Mouse (Mus musculus) stomach, embryonic 15.5 days (tissue): ENCODE measurements at regions not wholly inside any gene's neighbourhood (a gene's known extent, or its start where the extent isn't known, plus 50 kb on each side); places are given as distances from the start of the nearest gene placed in this dataset.
A peak's percentile ranks its signal among the peaks of the same experiment; 100 is the strongest.

Experiments
- ATAC-seq: fragments of 200-750 bp; cut with Nextera tagmentation; 2 replicates; pipeline ENCODE4 v1.8.0; 2017; ENCODE audit warnings: low read depth, moderate number of reproducible peaks, moderate TSS enrichment; ENCODE audit not compliant: insufficient read depth, low FRiP score
- H3K27ac ChIP-seq: fragments of 300-500 bp; sonication (generic); 2 replicates; pipeline ENCODE4 v1.5.1; 2015; ENCODE audit warnings: mild to moderate bottlenecking, inconsistent platforms
- H3K27me3 ChIP-seq: fragments of 300-500 bp; sonication (generic); replicated peaks from 2 replicates; pipeline ENCODE4 v1.6.1; 2015; ENCODE audit warnings: inconsistent platforms
- H3K36me3 ChIP-seq: fragments of 300-500 bp; sonication (generic); 2 replicates; pipeline ENCODE4 v1.6.1; 2015; ENCODE audit warnings: inconsistent platforms
- H3K4me1 ChIP-seq: fragments of 300-500 bp; sonication (generic); 2 replicates; pipeline ENCODE4 v1.6.1; 2015; ENCODE audit warnings: inconsistent platforms
- H3K4me2 ChIP-seq: fragments of 300-500 bp; sonication (generic); 2 replicates; pipeline ENCODE4 v1.6.1; 2015; ENCODE audit warnings: mild to moderate bottlenecking, inconsistent platforms
- H3K4me3 ChIP-seq: fragments of 300-500 bp; sonication (generic); replicated peaks from 2 replicates; pipeline ENCODE4 v1.5.1; 2015; ENCODE audit warnings: inconsistent platforms
- H3K9ac ChIP-seq: fragments of 300-500 bp; sonication (generic); 2 replicates; pipeline ENCODE4 v1.6.1; 2015; ENCODE audit warnings: inconsistent platforms
- H3K9me3 ChIP-seq: fragments of 300-500 bp; sonication (generic); 2 replicates; pipeline ENCODE4 v1.6.1; 2016; ENCODE audit warnings: inconsistent platforms
- WGBS: fragments of 180-500 bp; shearing (Covaris S2); methylation state at CpG from one replicate; pipeline ENCODE4 v1.1.7; 2015; 5-methylcytosine and 5-hydroxymethylcytosine counted together

DNA sequence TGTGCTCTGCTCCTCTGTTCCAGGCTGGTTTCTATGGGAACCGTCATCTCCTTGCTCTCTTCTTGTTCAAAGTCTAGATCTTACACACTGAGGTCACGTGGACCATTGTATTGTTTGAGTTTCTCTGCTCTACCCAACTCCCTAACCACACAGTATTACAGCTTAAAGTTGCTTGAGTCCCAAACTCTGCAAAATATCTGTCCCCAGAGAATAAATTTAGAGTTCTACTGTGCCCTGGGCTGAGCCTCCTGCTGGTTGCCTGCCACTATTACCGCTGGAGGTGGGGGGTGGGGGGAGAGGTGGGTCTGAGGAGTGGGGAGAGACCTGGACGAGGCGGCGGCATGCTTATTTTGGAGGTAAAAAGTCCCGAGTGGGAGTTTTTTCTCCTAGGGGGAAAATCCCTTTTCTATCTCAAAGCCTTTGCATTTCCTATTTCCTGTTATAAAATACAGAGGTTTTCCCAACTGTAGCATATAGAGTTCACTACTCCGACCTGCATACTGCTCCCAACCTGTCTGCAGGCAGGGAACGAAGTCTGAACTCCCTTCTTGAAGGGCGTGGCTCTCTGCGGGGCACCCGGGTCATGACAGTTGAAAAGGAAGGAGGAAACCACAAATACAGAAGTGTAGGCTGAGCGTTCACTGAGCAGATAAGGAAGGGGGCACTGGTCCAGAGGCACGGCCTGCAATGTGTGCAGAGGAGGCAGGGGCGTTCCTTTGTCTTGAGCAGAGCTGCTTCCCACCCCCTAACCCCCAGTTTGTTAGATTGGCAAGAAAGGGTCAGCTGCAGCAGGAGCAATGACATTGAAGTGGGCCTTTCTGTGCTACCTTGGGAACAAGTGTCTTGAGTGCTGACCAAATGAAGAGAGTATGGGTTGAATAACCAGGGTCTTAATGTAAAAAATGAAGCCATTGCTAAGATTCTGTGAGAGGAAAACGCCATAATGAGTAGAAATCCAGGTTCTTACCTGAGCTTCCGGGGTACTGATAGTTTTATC, 188.7 kb downstream of the Akap7 start:
- H3K9ac ChIP-seq = no peak overlapping the region
- no peaks in the 10 kb centered on the region for H3K36me3 ChIP-seq
- peak overlapping the region; percentile 61; the same call in 1 of the 2 replicates for H3K27ac ChIP-seq
- 34% methylated on average over 17 of the region's 17 CpGs for whole genome bisulfite sequencing
- H3K4me2 ChIP-seq = peak overlapping the region; percentile 30; the same call in 1 of the 2 replicates
- H3K9me3 ChIP-seq = no peaks in the 10 kb centered on the region
- H3K27me3 ChIP-seq = no peaks in the 10 kb centered on the region
- no peak overlapping the region for H3K4me3 ChIP-seq
- no peaks in the 10 kb centered on the region for H3K4me1 ChIP-seq
- ATAC-seq = peak; percentile 90

DNA sequence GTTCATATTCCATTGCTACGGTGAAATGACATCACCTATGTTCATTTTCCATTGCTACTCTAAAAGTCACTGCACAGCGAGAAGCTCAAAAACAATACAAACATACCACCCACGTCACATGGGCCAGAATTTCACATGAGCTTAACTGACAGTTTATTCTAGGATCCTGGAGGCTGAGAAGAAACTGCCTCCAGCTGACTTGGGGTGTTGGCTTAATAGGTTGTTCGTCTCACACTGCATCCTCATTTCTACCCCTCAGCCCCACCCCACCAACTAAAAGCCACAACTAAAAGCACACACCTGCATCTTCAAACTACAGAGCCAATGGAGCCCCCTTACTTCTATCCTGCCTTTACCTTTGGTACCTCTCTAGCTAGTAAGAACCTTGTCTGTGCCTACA, 187.0 kb upstream of the Arg1 start:
- no peak overlapping the region for H3K27ac ChIP-seq
- H3K9me3 ChIP-seq = no peaks in the 10 kb centered on the region
- no peaks in the 10 kb centered on the region for H3K27me3 ChIP-seq
- H3K9ac ChIP-seq = no peak overlapping the region
- ATAC-seq = no peak
- H3K4me3 ChIP-seq = no peak overlapping the region
- no peaks in the 10 kb centered on the region for H3K36me3 ChIP-seq
- no peak overlapping the region for H3K4me2 ChIP-seq
- WGBS = 90% methylated on average over 4 of the region's 4 CpGs
- H3K4me1 ChIP-seq = no peaks in the 10 kb centered on the region

DNA sequence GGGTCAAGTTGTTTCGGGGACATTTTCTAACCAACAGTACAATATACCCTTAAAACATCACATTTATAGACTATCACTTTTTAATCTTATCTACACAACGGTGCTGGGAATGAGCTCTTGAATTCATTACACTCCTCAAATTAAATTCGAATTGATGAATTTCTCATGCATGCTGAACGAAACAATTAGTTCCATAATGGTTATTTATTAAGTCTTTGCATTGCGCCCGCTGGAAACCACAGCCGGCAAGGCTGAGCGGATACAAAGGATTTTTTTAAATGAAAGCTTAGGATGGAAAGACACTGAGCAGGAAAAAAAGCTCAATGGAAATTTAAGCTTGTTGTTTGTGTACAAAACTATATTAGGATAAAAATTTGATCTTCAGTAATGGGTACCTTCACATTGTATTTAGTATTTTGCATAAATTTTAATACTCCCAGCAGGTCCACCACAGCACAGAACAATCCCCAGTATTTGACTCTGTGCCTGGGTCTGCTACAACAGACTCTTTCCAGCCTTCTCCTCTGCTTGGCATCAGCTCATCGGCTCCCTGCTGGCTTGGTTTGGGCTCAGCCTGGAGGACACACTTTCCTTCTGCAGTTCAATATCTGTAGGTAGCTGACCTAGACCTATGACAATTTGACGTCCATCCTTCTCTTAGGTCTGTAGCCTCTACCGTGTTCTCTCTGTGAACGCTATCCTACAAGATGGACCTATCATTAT, 185.3 kb upstream of the Arg1 start:
- H3K4me3 ChIP-seq = no peak overlapping the region
- H3K9ac ChIP-seq = no peak overlapping the region
- no peak for ATAC-seq
- no peaks in the 10 kb centered on the region for H3K36me3 ChIP-seq
- no peak overlapping the region for H3K27ac ChIP-seq
- H3K4me2 ChIP-seq = no peak overlapping the region
- no peaks in the 10 kb centered on the region for H3K27me3 ChIP-seq
- 62% methylated on average over 12 of the region's 12 CpGs for WGBS
- no peaks in the 10 kb centered on the region for H3K4me1 ChIP-seq
- no peaks in the 10 kb centered on the region for H3K9me3 ChIP-seq

DNA sequence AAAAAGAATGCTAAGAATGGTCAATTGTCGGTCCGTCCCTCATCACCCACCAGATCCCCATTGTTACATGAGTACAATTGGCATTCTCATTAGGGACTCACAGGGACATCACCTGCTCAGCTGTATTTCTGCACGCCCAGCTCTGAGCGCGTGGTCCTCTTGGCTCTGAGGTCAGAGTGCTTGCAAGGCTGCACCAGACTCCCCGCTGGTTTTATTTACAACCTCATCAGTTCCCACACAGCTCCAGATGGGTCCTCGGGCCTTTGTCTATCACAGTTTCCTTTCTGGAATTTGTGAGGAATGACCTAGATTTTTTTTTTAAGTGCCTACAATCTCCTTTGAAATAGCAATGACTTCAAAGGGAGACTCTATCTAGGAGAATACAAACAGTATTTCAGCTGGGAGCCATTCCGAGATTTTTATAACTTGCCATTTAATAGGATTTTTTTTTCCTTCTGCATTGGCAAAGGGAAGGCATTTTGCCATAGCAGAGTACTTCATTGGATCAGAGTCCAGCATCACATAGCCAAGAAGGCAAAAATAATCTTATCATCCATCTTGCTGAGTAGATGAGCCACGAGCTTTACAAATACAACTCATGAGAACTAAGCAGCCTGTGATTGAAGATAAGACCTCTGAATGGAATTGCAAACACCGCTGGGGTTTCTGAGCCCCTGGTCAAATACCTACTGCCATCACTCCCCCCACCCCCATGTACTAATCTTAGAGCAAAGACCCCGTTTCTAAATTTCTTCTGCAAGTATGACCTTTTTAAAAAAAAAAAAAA, 184.5 kb upstream of the Arg1 start:
- Histone ChIP-seq H3K9me3 (no peaks in the 10 kb centered on the region), H3K27ac (no peak overlapping the region), H3K9ac (no peak overlapping the region), H3K4me1 (no peaks in the 10 kb centered on the region), H3K4me2 (no peak overlapping the region), H3K27me3 (no peaks in the 10 kb centered on the region), H3K36me3 (no peaks in the 10 kb centered on the region), H3K4me3 (no peak overlapping the region)
- no peak for ATAC-seq
- 16% methylated on average over 11 of the region's 11 CpGs for WGBS

DNA sequence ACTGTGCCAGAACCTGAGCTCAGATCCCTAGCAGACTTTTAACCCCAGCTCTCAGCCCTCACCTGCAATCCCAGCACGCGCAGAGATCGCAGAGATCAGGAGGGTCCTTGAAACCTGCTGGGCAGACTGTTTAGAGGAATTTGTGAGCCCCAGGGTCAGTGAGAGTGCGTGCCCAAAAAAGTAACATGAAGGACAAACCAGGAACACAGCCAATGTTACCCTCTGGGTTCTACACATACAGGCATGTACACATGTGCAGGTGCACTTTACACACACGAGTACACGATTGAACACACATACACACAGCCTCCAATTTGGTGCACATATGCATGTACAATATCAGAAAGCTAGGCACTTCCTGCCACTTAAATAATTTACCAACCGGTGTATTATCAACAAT, 183.9 kb upstream of the Arg1 start:
- Histone ChIP-seq H3K27me3 (no peaks in the 10 kb centered on the region), H3K4me1 (no peaks in the 10 kb centered on the region), H3K4me3 (no peak overlapping the region), H3K36me3 (no peaks in the 10 kb centered on the region), H3K9me3 (no peaks in the 10 kb centered on the region), H3K27ac (no peak overlapping the region), H3K4me2 (no peak overlapping the region), H3K9ac (no peak overlapping the region)
- WGBS = 57% methylated on average over 7 of the region's 7 CpGs
- no peak for ATAC-seq

DNA sequence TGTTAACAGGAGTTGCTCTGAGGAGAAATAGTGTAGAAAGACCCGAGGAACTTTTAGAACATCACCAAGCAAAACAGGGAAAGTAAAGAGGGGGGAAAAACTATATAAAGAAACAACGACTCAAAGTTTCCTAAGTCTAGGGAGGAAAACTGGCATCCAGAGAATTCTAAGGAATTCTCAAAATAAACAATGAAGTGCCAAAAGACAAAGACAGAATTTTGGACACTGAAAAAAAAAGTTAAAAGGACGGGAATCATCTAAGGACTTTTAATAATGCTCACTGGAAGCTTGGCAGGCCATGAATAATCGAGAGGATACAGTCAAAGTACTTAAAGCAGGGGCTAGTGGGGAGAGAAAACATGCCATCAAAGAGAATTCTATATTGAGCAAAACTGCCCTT, 170.8 kb upstream of the Arg1 start:
- ATAC-seq = no peak

DNA sequence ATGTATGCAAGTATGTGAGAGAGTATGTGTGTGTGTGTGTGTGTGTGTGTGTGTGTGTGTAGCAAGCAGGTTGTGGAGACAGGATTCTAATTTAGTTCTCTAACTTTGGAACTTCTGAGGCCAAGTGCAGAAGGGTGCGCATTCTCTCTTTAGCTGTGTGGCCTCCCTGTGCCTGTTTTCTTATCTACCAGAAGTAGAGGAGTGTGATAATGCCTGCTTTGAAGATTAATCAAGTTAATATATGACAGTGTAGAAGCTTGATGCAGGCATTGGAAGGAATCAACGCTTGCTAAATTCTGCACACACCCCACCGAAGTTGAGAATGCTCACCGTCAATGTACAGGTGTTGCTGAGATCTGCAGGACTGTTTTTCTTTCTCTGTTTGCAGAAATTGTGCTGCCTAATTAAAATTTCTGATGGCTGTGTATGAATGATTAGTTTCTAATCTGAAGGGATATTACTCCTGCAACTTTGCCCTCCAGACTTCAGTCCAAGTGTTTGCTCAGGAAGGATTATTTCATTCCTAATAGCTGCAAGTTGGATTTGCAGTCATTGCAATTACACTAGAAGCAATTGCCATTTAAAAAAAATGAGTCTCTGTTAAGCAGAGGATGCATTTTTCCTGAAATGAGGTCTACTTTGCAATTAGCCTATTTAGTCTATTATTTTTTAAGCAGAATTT, 162.6 kb upstream of the Arg1 start:
- WGBS = 73% methylated on average over 4 of the region's 4 CpGs
- Histone ChIP-seq H3K9ac (no peak overlapping the region), H3K27ac (no peak overlapping the region)

More for the DNA sequence above, 170.8 kb upstream of the Arg1 start:
- H3K4me1 ChIP-seq = no peaks in the 10 kb centered on the region
- no peak overlapping the region for H3K4me3 ChIP-seq
- H3K9ac ChIP-seq = no peak overlapping the region
- no peak overlapping the region for H3K27ac ChIP-seq
- no peaks in the 10 kb centered on the region for H3K9me3 ChIP-seq
- no peak overlapping the region for H3K4me2 ChIP-seq
- no peaks in the 10 kb centered on the region for H3K36me3 ChIP-seq
- no peaks in the 10 kb centered on the region for H3K27me3 ChIP-seq
- 46% methylated on average over 4 of the region's 4 CpGs for WGBS

DNA sequence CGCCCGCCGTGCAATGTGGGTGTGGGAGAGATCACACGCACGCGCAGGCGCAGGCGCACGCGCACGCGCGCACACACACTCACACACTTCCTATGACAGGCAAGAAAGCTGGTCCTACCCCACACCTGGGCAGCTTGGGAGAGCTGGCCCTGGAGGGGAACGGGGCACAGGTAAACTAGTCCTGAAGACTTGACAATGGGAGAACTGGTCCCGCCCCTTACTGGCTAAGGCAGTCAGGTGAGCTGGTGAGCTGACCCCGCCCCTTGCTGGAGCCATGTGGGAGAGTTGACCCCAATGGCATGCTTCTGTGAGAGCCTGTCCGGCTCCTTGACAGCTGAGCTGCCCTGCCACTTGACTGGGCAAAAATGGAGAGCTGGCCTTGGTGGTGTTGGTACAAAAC, 159.5 kb upstream of the Arg1 start:
- 91% methylated on average over 17 of the region's 17 CpGs for WGBS
- ATAC-seq = peak; percentile 24; the same call in 1 of the 2 replicates
- H3K36me3 ChIP-seq = no peaks in the 10 kb centered on the region

More for the DNA sequence above, 162.6 kb upstream of the Arg1 start:
- Histone ChIP-seq H3K4me3 (no peak overlapping the region), H3K36me3 (no peaks in the 10 kb centered on the region), H3K4me1 (no peaks in the 10 kb centered on the region), H3K27me3 (no peaks in the 10 kb centered on the region), H3K4me2 (no peak overlapping the region), H3K9me3 (no peaks in the 10 kb centered on the region)
- no peak for ATAC-seq

DNA sequence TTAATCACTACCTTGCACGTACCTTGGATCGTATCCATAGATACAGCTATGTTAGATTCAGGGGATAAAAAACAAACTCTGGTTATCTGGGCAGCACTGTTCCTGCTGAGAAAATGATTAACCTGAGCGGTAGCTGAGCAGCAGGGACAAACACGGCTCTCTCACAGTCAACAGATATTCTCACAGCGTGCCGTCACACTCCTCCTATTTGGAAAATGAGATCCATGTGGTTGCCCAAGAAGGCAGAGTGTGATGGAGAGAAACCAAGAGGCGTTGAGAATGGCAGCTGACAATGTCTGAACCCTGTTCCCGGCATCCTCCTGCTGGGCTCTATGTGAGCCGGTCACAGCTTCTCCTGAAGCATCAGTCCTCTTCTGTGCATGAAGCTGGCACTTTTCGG, 155.6 kb upstream of the Arg1 start:
- 0 out of 2 replicates have a peak overlapping the region, but pooled peaks have one; percentile 4 for H3K4me2 ChIP-seq
- 63% methylated on average over 10 of the region's 10 CpGs for WGBS

More for the DNA sequence above, 159.5 kb upstream of the Arg1 start:
- no peak overlapping the region for H3K4me2 ChIP-seq
- H3K27ac ChIP-seq = no peak overlapping the region
- H3K4me1 ChIP-seq = no peaks in the 10 kb centered on the region
- H3K27me3 ChIP-seq = no peaks in the 10 kb centered on the region
- no peaks in the 10 kb centered on the region for H3K9me3 ChIP-seq
- H3K4me3 ChIP-seq = no peak overlapping the region
- no peak overlapping the region for H3K9ac ChIP-seq

DNA sequence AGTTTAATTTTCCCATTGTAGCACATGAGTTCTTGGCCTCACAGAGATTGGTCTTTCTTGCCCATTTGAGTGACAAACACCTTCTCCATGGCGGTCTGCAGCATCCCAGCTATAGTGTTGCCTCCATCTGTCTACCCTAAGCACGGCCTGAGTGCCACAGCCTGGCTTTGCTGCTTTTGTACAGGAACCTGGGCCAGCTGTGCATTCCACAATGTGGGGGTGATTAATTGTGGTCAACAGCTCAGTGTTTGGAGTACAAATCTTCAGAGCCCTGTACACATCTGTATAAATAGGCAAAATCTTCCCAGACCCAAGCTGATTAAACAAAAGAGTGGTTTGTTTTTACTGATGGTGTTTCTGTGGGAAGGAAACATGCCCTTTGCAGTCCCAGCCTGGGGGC, 145.3 kb upstream of the Arg1 start:
- Histone ChIP-seq H3K4me2 (no peak overlapping the region), H3K27ac (no peak overlapping the region), H3K4me3 (no peak overlapping the region), H3K27me3 (no peaks in the 10 kb centered on the region), H3K36me3 (no peaks in the 10 kb centered on the region), H3K9me3 (no peaks in the 10 kb centered on the region), H3K4me1 (peaks cover 3% of the 10 kb centered on the region; the same call in 1 of the 2 replicates), H3K9ac (no peak overlapping the region)
- 44% methylated on average over 2 of the region's 2 CpGs for WGBS
- peak; percentile 53; the same call in 1 of the 2 replicates for ATAC-seq

More for the DNA sequence above, 155.6 kb upstream of the Arg1 start:
- H3K9ac ChIP-seq = no peak overlapping the region
- H3K27me3 ChIP-seq = no peaks in the 10 kb centered on the region
- H3K9me3 ChIP-seq = no peaks in the 10 kb centered on the region
- H3K4me1 ChIP-seq = no peaks in the 10 kb centered on the region
- H3K4me3 ChIP-seq = no peak overlapping the region
- H3K27ac ChIP-seq = peak overlapping the region; percentile 36; the same call in 1 of the 2 replicates
- peak; percentile 47; the same call in 1 of the 2 replicates for ATAC-seq
- H3K36me3 ChIP-seq = no peaks in the 10 kb centered on the region

DNA sequence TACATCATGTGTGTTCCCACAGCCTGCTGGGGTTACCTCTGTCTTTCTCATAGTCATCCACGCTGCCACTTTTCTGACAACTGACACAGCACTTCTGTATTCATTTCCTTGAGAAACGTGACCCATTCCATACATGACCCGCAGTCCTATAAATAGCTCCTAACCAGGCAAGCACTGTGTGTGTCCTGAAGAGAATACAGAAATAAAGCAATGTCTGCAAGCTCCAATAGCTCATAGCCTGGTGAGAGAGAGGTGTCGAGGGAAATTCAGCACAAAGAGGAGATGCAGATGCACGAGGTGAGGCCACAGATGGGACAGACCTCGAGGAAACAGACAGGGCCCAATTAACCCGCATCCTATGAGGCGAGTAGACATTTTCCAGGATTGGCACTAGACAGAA, 141.0 kb upstream of the Arg1 start:
- Histone ChIP-seq H3K27me3 (no peaks in the 10 kb centered on the region), H3K9ac (no peak overlapping the region), H3K9me3 (no peaks in the 10 kb centered on the region), H3K4me3 (no peak overlapping the region), H3K27ac (no peak overlapping the region), H3K36me3 (no peaks in the 10 kb centered on the region), H3K4me1 (peaks cover 3% of the 10 kb centered on the region; the same call in 1 of the 2 replicates), H3K4me2 (no peak overlapping the region)
- 49% methylated on average over 8 of the region's 8 CpGs for WGBS
- no peak for ATAC-seq
